ENCODE assay signal across 7 mouse cellular contexts in the genomic region with DNA sequence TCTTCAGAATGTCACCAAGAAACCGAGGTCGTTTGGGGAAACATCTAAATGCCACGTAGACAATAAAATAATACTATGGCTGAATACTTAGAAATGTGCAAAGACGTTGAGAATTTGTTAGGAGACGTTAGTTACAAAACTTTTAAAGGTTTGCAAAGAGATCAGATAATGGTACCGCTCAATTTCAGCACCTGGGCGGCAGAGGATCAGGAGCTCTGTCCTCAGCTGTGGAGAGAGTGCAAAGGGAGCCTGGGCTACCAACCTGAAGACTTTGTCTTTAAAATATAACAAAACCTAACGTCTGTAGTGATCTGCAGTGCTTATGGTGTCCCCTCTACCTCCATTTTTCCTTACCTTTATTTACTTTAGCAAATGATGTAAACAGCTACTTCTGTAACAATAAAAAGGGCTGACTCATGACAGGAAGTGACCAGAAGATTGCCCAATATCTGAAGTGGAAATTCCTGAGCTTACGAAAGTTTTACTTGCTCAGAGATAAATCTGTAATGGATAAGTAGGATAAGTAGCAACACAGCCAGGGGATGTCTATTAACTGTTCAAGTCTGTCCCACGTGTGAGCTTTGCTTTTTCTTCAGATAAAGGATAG. TPM values are rescaled to one million over a fixed set of nuclear protein-coding genes. Genes with fewer than 3 reads are reported as not detected.
DNase-seq lines count a peak whose midpoint lies in the region; ATAC-seq and TF ChIP-seq lines count a peak whose summit lies in the region.

No protein-coding gene starts in this region.

- peak overlapping the region; percentile 92 for H3K4me3 ChIP-seq in ES-Bruce4 (ENCODE audit: low read depth, low read length)
- H3K4me3 ChIP-seq in hindbrain, embryonic 16.5 days (ENCODE audit: low read length) = peak overlapping the region; percentile 68
- H3K4me3 ChIP-seq in liver, postnatal 0 days (ENCODE audit: low read depth, low read length) = peak overlapping the region; percentile 61
- H3K4me3 ChIP-seq in small intestine, adult 2 months (ENCODE audit: low read depth, low read length) = peak overlapping the region; percentile 85

- no peak for TF ChIP-seq POLR2A in ES-Bruce4 (IDR thresholded peaks at IDR 0.05; ENCODE audit: insufficient read depth, low read length)
- no peak for TF ChIP-seq POLR2A in small intestine, adult 2 months (IDR thresholded peaks at IDR 0.05; ENCODE audit: low read depth, low read length)

- no peak for TF ChIP-seq EP300 in ES-Bruce4 (IDR thresholded peaks at IDR 0.05; ENCODE audit: insufficient read depth, low read depth, low read length)
- TF ChIP-seq EP300 in liver, postnatal 0 days (IDR thresholded peaks at IDR 0.05; ENCODE audit: low read depth) = no peak

- H3K36me3 ChIP-seq in ES-Bruce4 (ENCODE audit: control insufficient read depth, insufficient read depth, low read length, poor library complexity, severe bottlenecking) = no peaks in the 10 kb centered on the region
- no peaks in the 10 kb centered on the region for H3K36me3 ChIP-seq in hindbrain, embryonic 16.5 days (ENCODE audit: control insufficient read depth, insufficient read depth, low read length)
- H3K36me3 ChIP-seq in liver, postnatal 0 days (replicated peaks; ENCODE audit: insufficient read depth, low read length) = peaks cover 6% of the 10 kb centered on the region; the same call in 1 of the 2 replicates
- H3K36me3 ChIP-seq in small intestine, adult 2 months (ENCODE audit: control insufficient read depth, insufficient read depth, low read length) = peaks cover 4% of the 10 kb centered on the region; the same call in 1 of the 2 replicates

- peak overlapping the region; percentile 76 for H3K4me2 ChIP-seq in hindbrain, embryonic 16.5 days (ENCODE audit: low read length)
- H3K4me2 ChIP-seq in liver, postnatal 0 days (ENCODE audit: low read depth, low read length) = peak overlapping the region; percentile 70

- H3K4me1 ChIP-seq in ES-Bruce4 (ENCODE audit: control insufficient read depth, insufficient read depth, low read length) = no peaks in the 10 kb centered on the region
- H3K4me1 ChIP-seq in hindbrain, embryonic 16.5 days (ENCODE audit: control insufficient read depth, insufficient read depth, low read depth, low read length) = peaks cover 14% of the 10 kb centered on the region
- H3K4me1 ChIP-seq in liver, postnatal 0 days (ENCODE audit: insufficient read depth) = peaks cover 46% of the 10 kb centered on the region
- H3K4me1 ChIP-seq in small intestine, adult 2 months (ENCODE audit: control insufficient read depth, insufficient read depth, insufficient read length, low read length) = peaks cover 7% of the 10 kb centered on the region; the same call in 1 of the 2 replicates

- peak; percentile 52 for ATAC-seq in erythroid progenitor cell, adult 5-6 weeks (replicated peaks; ENCODE audit: low FRiP score, poor library complexity, severe bottlenecking)
- ATAC-seq in hindbrain, embryonic 16.5 days = peak; percentile 18; the same call in 1 of the 2 replicates
- ATAC-seq in liver, postnatal 0 days = peak; percentile 41

- H3K9ac ChIP-seq in ES-Bruce4 (ENCODE audit: low read depth, poor library complexity, severe bottlenecking) = peak overlapping the region; percentile 56
- peak overlapping the region; percentile 77 for H3K9ac ChIP-seq in hindbrain, embryonic 16.5 days (ENCODE audit: low read depth, low read length)
- H3K9ac ChIP-seq in liver, postnatal 0 days (replicated peaks) = peak overlapping the region; percentile 79

- 24% methylated on average over 10 of the region's 10 CpGs for WGBS in hindbrain, embryonic 16.5 days
- WGBS in liver, postnatal 0 days (ENCODE audit: insufficient replicate concordance) = 1% methylated on average over 10 of the region's 10 CpGs
- WGBS in small intestine, adult 2 months = 2% methylated on average over 10 of the region's 10 CpGs

- peak; percentile 36 for DNase-seq in B cell, adult 2 months
- DNase-seq in liver, postnatal 0 days = peak; percentile 27
- DNase-seq in layer of hippocampus, postnatal 10 days (ENCODE audit: low spot score in 2 of 2) = no peak

- H3K27me3 ChIP-seq in ES-Bruce4 (ENCODE audit: control insufficient read depth, insufficient read depth, low read length, poor library complexity, severe bottlenecking) = no peaks in the 10 kb centered on the region
- H3K27me3 ChIP-seq in hindbrain, embryonic 16.5 days (replicated peaks; ENCODE audit: control insufficient read depth, insufficient read depth, low read length) = no peaks in the 10 kb centered on the region
- H3K27me3 ChIP-seq in liver, postnatal 0 days (ENCODE audit: insufficient read depth, low read length) = no peaks in the 10 kb centered on the region
- no peaks in the 10 kb centered on the region for H3K27me3 ChIP-seq in small intestine, adult 2 months (ENCODE audit: control insufficient read depth, insufficient read depth, low read length)

- TF ChIP-seq CTCF in ES-Bruce4 (IDR thresholded peaks at IDR 0.05; ENCODE audit: low read depth, low read length) = no peak
- TF ChIP-seq CTCF in liver, postnatal 0 days (IDR thresholded peaks at IDR 0.05; ENCODE audit: low read depth) = no peak
- no peak for TF ChIP-seq CTCF in small intestine, adult 2 months (IDR thresholded peaks at IDR 0.05; ENCODE audit: extremely low read depth, insufficient read length, insufficient replicate concordance, low read depth, low read length)

- H3K9me3 ChIP-seq in ES-Bruce4 (replicated peaks; ENCODE audit: control insufficient read depth, insufficient read depth, low read length, poor library complexity, severe bottlenecking) = no peaks in the 10 kb centered on the region
- no peaks in the 10 kb centered on the region for H3K9me3 ChIP-seq in hindbrain, embryonic 16.5 days (ENCODE audit: control insufficient read depth, low read length)
- no peaks in the 10 kb centered on the region for H3K9me3 ChIP-seq in liver, postnatal 0 days (ENCODE audit: low read length)

- H3K27ac ChIP-seq in ES-Bruce4 (ENCODE audit: insufficient read depth, low read length) = no peak overlapping the region
- peak overlapping the region; percentile 69 for H3K27ac ChIP-seq in hindbrain, embryonic 16.5 days (ENCODE audit: low read depth, low read length)
- peak overlapping the region; percentile 98 for H3K27ac ChIP-seq in liver, postnatal 0 days (ENCODE audit: low read depth)
- H3K27ac ChIP-seq in small intestine, adult 2 months (ENCODE audit: insufficient read depth, low read depth, low read length) = peak overlapping the region; percentile 92

RNA-seq across cellular contexts. Expression of gene Ngly1, which starts 5.4 kb away (rescaled TPM):
- polyA plus RNA-seq in ES-Bruce4 (2011; ENCODE audit: insufficient read depth, insufficient read length, low read depth, missing spikeins) = 10.4 and 11.8 TPM in 2 replicates
- total RNA-seq in erythroid progenitor cell, adult 5-6 weeks (2015; ENCODE audit: low replicate concordance) = 58.3 and 68.8 TPM in 2 replicates
- 30.8 and 40.6 TPM in 2 replicates for total RNA-seq in erythroid progenitor cell, adult 5-6 weeks (2017; ENCODE audit: low replicate concordance)
- 27.4 and 30.1 TPM in 2 replicates for polyA plus RNA-seq in hindbrain, embryonic 16.5 days (2015; fragmentation: Nextera tagmentation; extraction: Ambion mirVana)
- polyA plus RNA-seq in liver, postnatal 0 days (2015; fragmentation: Nextera tagmentation; extraction: Ambion mirVana) = 19.9 and 20.0 TPM in 2 replicates
- 13.0 and 23.4 TPM in 2 replicates for polyA plus RNA-seq in small intestine, adult 2 months (2012; rRNA removed)
- 10 to 100 TPM; 35.6 to 38.0 TPM for total RNA-seq in layer of hippocampus, postnatal 10 days (2021)

RNA-seq across cellular contexts. Expression of gene Oxsm, which starts 5.9 kb away (rescaled TPM):
- polyA plus RNA-seq in ES-Bruce4 (2011; ENCODE audit: insufficient read depth, insufficient read length, low read depth, missing spikeins) = 7.1 and 7.2 TPM in 2 replicates
- total RNA-seq in erythroid progenitor cell, adult 5-6 weeks (2015; ENCODE audit: low replicate concordance) = 1.1 and 1.3 TPM in 2 replicates
- 4.0 and 6.0 TPM in 2 replicates for total RNA-seq in erythroid progenitor cell, adult 5-6 weeks (2017; ENCODE audit: low replicate concordance)
- 1.8 and 2.9 TPM in 2 replicates for polyA plus RNA-seq in hindbrain, embryonic 16.5 days (2015; fragmentation: Nextera tagmentation; extraction: Ambion mirVana)
- polyA plus RNA-seq in liver, postnatal 0 days (2015; fragmentation: Nextera tagmentation; extraction: Ambion mirVana) = 2.9 and 3.2 TPM in 2 replicates
- 2.1 and 3.2 TPM in 2 replicates for polyA plus RNA-seq in small intestine, adult 2 months (2012; rRNA removed)
- 10 to 100 TPM in 1 of 2 experiments, 1 to 10 TPM in 1; 9.2 to 10.0 TPM for total RNA-seq in layer of hippocampus, postnatal 10 days (2021)

Comparison
In these comparisons a context has a peak if more than half of its experiments do, and no peak if none do; other contexts are left out.
1. DNase-seq: peak in B cell, adult 2 months (2 of 2) and liver, postnatal 0 days (single experiment); none in layer of hippocampus, postnatal 10 days (0 of 2).
2. Peak in every context shown above with its lines, with median percentiles within 50 percentile points of each other: H3K4me3 ChIP-seq, H3K9ac ChIP-seq and ATAC-seq.